Mouse (Mus musculus): ENCODE data around the gene Tbcel.

DNA sequence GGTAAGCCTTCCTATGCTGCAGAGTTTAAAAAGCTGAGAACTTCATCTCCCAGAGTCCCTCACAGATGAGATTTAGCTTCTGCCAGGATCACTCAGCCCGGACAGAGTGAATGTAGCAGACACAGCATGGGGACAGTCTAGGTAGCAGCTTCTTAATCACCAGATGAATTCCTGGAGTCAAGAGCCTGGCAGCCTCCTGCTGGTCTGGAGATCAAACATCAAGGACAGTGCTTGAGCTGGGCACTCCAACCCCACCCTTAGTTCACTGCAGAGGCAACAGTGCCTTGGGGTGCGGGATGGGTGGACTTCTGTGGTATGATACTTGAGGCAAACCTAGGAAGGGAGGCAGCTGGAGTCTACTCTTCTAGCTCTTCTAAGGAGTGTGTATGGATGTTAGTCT is 87.9 kb downstream of the Tbcel start:
- TF ChIP-seq CTCF (IDR thresholded peaks at IDR 0.05; ENCODE audit: extremely low read depth, insufficient read depth, insufficient read length, insufficient replicate concordance) (no peak), POLR2A (IDR thresholded peaks at IDR 0.05; ENCODE audit: low read depth, low read length) (no peak)

Data from spleen, adult 2 months (tissue).